Mouse (Mus musculus) lung, postnatal 14 days (tissue): ENCODE measurements around the gene Ing5.
"Not testable (repeated sequence)": the region's sequence is repeated elsewhere in the genome, so short reads cannot be mapped to it uniquely, and the experiment has no call there.

ENCODE experiments used
- DNase-seq: peaks from one replicate; pipeline ENCODE4 v3.0.0; 2021

Gene Ing5

GRCm38 (mm10) chr1:93811495-93812039 is 7.8 kb downstream of the Ing5 start:
- DNase-seq: no peak

- DNase-seq: no peak
These were observed 14.2 kb downstream of the Ing5 start for GRCm38 (mm10) chr1:93817823-93818532.

GRCm38 (mm10) chr1:93818722-93819121 is 15.0 kb downstream of the Ing5 start:
- DNase-seq: no peak

- no peak for DNase-seq
These were observed 20.2 kb downstream of the Ing5 start for GRCm38 (mm10) chr1:93823796-93824495.

GRCm38 (mm10) chr1:93824609-93825008 is 20.8 kb downstream of the Ing5 start, which contains the start of gene D2hgdh:
TSS of gene D2hgdh (plus strand) at chr1:93824909.
- no peak for DNase-seq

GRCm38 (mm10) chr1:93825105-93825674 is 21.4 kb downstream of the Ing5 start:
- peak; percentile 94 for DNase-seq

DNA sequence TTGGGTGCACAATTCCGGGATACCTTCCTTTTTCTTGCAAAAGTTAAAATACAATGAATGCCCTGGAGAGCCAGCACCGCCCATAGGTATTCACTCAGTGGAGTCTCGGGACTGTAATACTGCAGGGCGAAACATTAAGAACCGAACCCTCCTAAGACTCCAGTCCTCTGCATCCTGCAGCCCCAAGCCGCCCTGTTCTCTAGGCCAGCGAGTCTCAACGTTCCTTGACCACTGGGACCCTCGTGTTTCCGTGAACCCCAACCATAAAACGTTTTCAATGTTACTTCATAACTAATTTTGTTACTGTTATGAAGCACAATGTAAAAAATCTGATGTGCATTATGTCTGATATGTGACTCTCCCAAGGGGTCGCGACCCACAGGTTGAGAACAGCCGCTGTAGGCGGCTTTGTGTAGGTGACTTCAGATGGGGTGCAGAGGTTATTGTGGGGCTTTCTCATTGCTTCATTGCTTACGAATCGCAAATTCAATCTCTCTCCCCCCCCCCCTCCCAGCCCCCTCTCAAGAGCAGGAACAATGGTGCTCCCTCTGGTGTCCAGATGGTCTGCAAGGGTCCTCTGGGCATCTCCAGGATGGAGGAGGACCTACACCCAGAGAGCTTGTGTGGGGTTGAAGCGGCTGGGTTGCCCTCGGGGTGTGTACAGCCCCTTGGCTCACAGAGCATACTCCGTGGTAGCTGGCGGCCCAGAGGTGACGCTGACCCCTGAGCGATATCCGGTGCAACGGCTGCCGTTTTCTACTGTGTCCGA is 22.2 kb downstream of the Ing5 start:
- peak; percentile 17 for DNase-seq

- DNase-seq: no peak
These were observed 22.7 kb downstream of the Ing5 start for GRCm38 (mm10) chr1:93826540-93826835.

- not testable (repeated sequence) for DNase-seq
These were observed 29.1 kb downstream of the Ing5 start for GRCm38 (mm10) chr1:93832754-93833360.

DNA sequence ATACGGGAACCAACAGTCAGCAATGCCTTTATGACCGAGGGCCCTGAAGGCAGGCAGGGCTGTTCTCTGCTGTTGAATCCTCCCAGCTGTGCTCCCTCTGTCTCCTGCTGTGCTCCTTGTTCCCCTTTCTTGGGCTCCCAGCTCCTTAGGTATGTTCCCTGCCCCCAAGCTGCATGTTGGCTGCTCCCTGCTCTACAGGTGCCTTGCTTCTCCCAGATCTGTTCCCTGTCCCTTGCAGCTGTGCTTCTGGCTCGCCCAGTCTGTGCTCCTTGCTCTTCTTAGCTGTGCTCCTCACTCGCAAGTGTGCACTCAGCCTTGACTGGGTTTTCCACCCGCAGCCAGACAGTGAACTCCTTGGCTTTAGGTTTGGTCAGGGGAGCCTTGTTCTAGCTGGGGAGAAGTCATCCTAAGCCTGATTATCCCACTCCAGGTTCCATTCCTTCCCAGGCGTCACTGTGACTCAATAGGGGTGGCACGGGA is 30.9 kb downstream of the Ing5 start:
- DNase-seq: no peak

DNA sequence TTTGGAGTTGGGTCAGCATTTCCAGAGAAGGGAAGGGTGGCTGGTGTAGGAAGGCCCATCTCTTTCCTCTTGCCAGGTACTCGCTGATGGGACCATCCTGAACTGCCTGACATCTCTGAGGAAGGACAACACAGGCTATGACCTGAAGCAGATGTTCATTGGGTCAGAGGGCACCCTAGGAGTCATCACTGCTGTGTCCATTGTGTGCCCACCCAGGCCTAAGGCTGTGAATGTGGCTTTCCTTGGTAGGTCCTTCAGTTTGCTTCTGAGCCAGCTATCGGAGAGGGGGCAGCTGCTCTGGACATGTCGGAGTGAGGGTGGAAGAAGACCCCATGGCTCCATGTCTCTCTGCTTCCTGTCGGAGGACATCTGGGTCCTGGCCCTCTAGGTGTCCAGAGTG is 31.4 kb downstream of the Ing5 start:
- DNase-seq: no peak

- DNase-seq: no peak
These were observed 32.2 kb downstream of the Ing5 start for GRCm38 (mm10) chr1:93835876-93836531.

DNA sequence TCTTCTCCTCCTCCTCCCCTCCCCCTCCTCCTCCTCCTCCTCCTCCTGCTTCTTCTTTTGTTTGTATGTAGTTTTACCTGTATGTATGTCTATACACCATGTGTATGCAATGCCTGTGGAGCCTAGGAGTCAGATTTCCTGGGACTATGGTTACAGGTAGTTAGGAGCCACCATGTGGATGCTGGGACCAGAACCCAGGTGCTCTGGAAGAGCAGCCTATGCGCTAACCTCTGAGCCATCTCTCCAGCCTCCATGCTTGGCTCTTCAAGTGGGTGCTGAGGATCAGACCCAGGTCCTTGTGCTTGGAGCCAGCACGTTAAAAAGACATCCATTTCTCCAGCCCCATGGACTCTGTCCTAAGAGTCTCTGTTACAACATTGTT is 32.8 kb downstream of the Ing5 start:
- DNase-seq: no peak

- no peak for DNase-seq
These were observed 33.6 kb downstream of the Ing5 start for GRCm38 (mm10) chr1:93837335-93837734.

- not testable (repeated sequence) for DNase-seq
These were observed 34.8 kb downstream of the Ing5 start for GRCm38 (mm10) chr1:93838569-93838968.

GRCm38 (mm10) chr1:93845766-93846366 is 42.1 kb downstream of the Ing5 start:
- not testable (repeated sequence) for DNase-seq

DNA sequence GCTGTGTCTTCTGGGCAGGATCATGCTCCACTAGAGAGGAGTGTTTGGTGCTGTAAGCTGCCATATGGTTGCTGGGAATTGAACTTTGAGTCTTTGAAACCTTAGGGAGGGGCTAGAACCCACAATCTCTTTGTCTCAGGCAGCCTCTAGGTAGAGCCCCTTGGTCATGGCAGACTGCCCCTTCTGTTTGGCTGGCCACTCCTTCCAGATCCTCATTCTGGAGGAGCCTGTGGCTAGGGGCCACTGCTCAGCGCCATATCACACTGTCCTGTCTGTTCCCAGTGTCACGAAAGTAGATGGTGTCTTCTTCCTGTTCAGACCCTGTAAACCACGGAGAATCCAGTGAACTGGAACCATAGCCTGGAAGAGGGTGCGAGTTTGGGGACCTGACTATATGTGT is 52.0 kb downstream of the Ing5 start:
- not testable (repeated sequence) for DNase-seq

GRCm38 (mm10) chr1:93857370-93857769 is 53.6 kb downstream of the Ing5 start:
- no peak for DNase-seq

- DNase-seq: no peak
These were observed 54.2 kb downstream of the Ing5 start for GRCm38 (mm10) chr1:93857991-93858390.

DNA sequence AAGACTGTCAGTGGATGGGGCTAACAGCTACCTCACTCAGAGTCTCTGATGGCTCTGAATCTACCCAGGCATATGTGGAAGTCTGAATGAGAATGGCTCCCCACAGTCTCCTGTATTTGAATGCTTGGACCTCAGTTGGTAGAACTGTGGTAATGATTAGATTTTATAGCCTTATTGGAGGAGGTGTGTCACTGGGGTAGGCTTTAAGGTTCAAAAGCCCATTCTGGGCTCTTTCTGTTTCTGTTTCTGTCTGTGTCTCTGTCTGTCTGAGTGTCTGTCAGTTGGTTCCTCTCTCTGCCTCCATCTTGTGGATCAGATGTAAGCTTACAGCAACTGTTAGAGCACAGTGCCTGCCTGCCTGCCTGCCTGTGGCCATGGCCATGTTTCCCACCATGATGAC is 55.9 kb downstream of the Ing5 start:
- DNase-seq: no peak

GRCm38 (mm10) chr1:93861048-93861447 is 57.3 kb downstream of the Ing5 start, which contains the start of gene Gal3st2:
TSS of gene Gal3st2 (plus strand) at chr1:93861306.
- DNase-seq: not testable (repeated sequence)
